Mouse (Mus musculus) bone marrow macrophage, adult 2 months (primary cell): Measurements from ENCODE around the gene Foxo1.

Source experiments
- CTCF ChIP-seq: IDR thresholded peaks from 2 replicates; pipeline ENCODE4 v1.5.1; 2012; ENCODE audit warnings: low read depth, mild to moderate bottlenecking, low read length, moderate library complexity
- POLR2A ChIP-seq: IDR thresholded peaks from 2 replicates; pipeline ENCODE4 v1.6.1; 2012; ENCODE audit warnings: mild to moderate bottlenecking, low read depth, low read length, borderline replicate concordance

- TF ChIP-seq CTCF = no peak
- TF ChIP-seq POLR2A = no peak
Measured at GRCm38 (mm10) chr3:52386343-52386742, 118.2 kb downstream of the Foxo1 start.
